Mouse (Mus musculus): ENCODE results near the gene Tubb2a. TPM values are rescaled to one million over a fixed set of nuclear protein-coding genes. Genes with fewer than 3 reads are reported as not detected.

Tubb2a gene
- polyA plus RNA-seq, 1 experiment, result 550 TPM

DNA sequence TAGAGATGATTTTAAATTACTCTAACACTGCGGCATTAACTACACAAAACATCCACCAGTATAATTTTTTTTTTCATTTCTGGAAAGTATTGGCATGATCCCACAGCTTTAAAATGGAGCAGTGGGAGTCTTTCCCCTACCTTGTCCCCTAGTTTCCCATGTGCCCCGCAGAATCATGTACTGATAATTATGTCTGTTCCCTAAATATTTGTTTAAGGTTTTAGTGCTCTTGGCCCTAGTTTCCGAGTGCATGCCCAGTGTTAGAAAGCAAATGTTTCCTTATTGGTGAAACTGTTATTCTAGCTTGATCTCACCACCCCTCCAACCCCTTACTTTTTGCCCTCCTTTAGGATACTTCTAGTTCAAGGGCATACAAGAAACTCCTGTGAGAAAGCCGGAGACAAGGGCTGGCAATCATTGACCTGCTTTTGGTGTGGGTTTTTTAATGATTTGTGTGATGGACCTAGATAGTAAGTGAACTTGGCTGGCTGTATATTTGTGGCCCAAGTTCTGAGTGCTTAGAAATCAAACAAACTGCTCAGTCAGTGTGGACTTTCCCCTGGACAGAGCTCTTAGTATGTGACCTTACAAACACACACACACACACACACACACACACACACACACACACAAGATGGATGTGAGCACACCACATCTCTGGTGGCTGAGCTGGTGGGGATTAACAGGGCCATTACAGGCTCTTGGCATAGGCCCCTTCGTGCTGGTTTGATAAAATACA, 32.1 kb downstream of the Tubb2a start:
- H3K36me3 ChIP-seq (ENCODE audit: control insufficient read depth, insufficient read depth), result no peaks in the 10 kb centered on the region
- no peak overlapping the region for H3K4me2 ChIP-seq (ENCODE audit: low read depth)
- no peak overlapping the region for H3ac ChIP-seq (ENCODE audit: control insufficient read depth, insufficient read length)
- TF ChIP-seq MAX (IDR thresholded peaks at IDR 0.05; ENCODE audit: low read depth), result no peak
- no peaks in the 10 kb centered on the region for H3K79me2 ChIP-seq (ENCODE audit: control insufficient read depth, insufficient read depth)
- no peaks in the 10 kb centered on the region for H3K27me3 ChIP-seq (ENCODE audit: control insufficient read depth, insufficient read depth, insufficient read length)
- H3K4me3 ChIP-seq, result no peak overlapping the region

DNA sequence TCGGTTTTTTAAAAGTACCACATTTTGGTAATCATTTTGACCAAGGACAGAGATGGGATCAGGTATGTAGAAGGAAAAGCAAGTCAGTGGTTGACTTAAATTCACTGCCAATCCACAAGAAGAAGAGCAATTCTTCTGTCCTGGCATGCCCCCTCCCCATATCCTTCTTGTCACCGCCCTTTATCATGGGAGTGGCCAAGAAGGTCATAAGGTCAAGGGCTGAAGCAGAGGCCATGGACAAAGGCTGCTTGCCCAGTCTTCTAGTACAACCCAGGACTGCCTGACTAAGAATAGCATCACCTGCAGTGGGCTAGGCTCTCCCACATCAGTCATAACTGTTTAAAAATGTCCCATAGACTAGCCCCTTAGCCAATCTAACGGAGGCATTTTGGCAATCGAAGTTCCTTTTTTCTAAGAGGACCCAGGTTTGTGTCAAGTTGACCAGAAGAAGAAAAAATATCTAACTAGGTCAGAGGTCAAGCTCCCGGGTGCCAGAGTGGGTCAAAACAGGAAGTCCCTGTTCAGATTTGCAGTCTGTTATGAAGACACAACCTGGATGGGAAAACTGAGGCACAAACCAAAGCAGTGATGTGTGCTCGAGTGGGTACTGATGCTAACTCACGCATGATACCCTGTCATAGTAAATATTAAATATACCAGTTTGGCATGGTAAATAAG, 34.0 kb downstream of the Tubb2a start:
- no peak overlapping the region for H3K4me3 ChIP-seq
- H3ac ChIP-seq (ENCODE audit: control insufficient read depth, insufficient read length), result no peak overlapping the region
- H3K27me3 ChIP-seq (ENCODE audit: control insufficient read depth, insufficient read depth, insufficient read length), result no peaks in the 10 kb centered on the region
- TF ChIP-seq TCF3 (IDR thresholded peaks at IDR 0.05; ENCODE audit: insufficient read length, low read depth) (no peak), MAX (IDR thresholded peaks at IDR 0.05; ENCODE audit: low read depth) (no peak), POLR2AphosphoS2 (IDR thresholded peaks at IDR 0.05; ENCODE audit: insufficient read length, low read depth) (no peak), TCF12 (IDR thresholded peaks at IDR 0.05; ENCODE audit: insufficient read depth, poor library complexity, severe bottlenecking) (no peak), REST (IDR thresholded peaks at IDR 0.05; ENCODE audit: insufficient read depth, insufficient read length) (no peak), E2F4 (IDR thresholded peaks at IDR 0.05; ENCODE audit: insufficient read depth) (no peak), CEBPB (IDR thresholded peaks at IDR 0.05; ENCODE audit: insufficient read depth, poor library complexity, severe bottlenecking) (no peak), USF1 (IDR thresholded peaks at IDR 0.05; ENCODE audit: low read depth) (no peak), SRF (IDR thresholded peaks at IDR 0.05; ENCODE audit: control insufficient read depth, insufficient read length, low read depth) (no peak), MYOD1 (IDR thresholded peaks at IDR 0.05; ENCODE audit: control insufficient read depth in 1 of 3, insufficient read length in 2 of 3, low read depth in 2 of 3) (no peak), MYOG (IDR thresholded peaks at IDR 0.05; ENCODE audit: control insufficient read depth in 1 of 3, insufficient read depth in 1 of 3, insufficient read length in 2 of 3, low read depth in 2 of 3) (no peak), POLR2A (IDR thresholded peaks at IDR 0.05; ENCODE audit: insufficient read length, low read depth) (no peak)
- H3K79me2 ChIP-seq (ENCODE audit: control insufficient read depth, insufficient read depth), result no peaks in the 10 kb centered on the region
- H3K36me3 ChIP-seq (ENCODE audit: control insufficient read depth, insufficient read depth), result no peaks in the 10 kb centered on the region
- no peak overlapping the region for H3K4me2 ChIP-seq (ENCODE audit: low read depth)

DNA sequence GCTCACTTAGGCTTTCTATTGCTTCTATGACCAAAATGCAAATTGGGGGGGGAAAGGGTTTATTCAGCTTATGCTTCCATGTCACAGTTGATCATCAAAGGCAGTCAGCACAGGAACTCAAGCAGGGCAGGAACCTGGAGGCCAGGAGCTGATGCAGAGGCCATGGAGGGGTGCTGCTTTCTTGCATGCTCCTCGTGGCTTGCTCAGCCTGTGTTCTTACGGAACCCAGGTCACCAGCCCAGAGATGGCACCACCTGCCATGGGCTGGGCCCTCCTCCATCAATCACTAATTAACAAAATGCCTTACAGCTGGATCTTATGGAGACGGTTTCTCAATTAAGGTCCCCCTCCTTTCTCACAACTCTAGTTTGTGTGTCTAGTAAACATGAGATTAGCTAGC, 37.7 kb downstream of the Tubb2a start:
- H3ac ChIP-seq (ENCODE audit: control insufficient read depth, insufficient read length), result no peak overlapping the region
- H3K79me2 ChIP-seq (ENCODE audit: control insufficient read depth, insufficient read depth), result peaks cover 6% of the 10 kb centered on the region
- no peak for TF ChIP-seq TCF12 (IDR thresholded peaks at IDR 0.05; ENCODE audit: insufficient read depth, poor library complexity, severe bottlenecking)
- TF ChIP-seq SRF (IDR thresholded peaks at IDR 0.05; ENCODE audit: control insufficient read depth, insufficient read length, low read depth), result no peak
- no peak for TF ChIP-seq USF1 (IDR thresholded peaks at IDR 0.05; ENCODE audit: low read depth)
- no peak for TF ChIP-seq POLR2A (IDR thresholded peaks at IDR 0.05; ENCODE audit: insufficient read length, low read depth)
- TF ChIP-seq REST (IDR thresholded peaks at IDR 0.05; ENCODE audit: insufficient read depth, insufficient read length), result no peak
- TF ChIP-seq MYOD1 (IDR thresholded peaks at IDR 0.05; ENCODE audit: control insufficient read depth in 1 of 3, insufficient read length in 2 of 3, low read depth in 2 of 3), result no peak
- TF ChIP-seq POLR2AphosphoS2 (IDR thresholded peaks at IDR 0.05; ENCODE audit: insufficient read length, low read depth), result no peak
- no peak for TF ChIP-seq MYOG (IDR thresholded peaks at IDR 0.05; ENCODE audit: control insufficient read depth in 1 of 3, insufficient read depth in 1 of 3, insufficient read length in 2 of 3, low read depth in 2 of 3)
- no peaks in the 10 kb centered on the region for H3K27me3 ChIP-seq (ENCODE audit: control insufficient read depth, insufficient read depth, insufficient read length)
- no peaks in the 10 kb centered on the region for H3K36me3 ChIP-seq (ENCODE audit: control insufficient read depth, insufficient read depth)
- H3K4me3 ChIP-seq, result no peak overlapping the region
- H3K4me2 ChIP-seq (ENCODE audit: low read depth), result no peak overlapping the region

DNA sequence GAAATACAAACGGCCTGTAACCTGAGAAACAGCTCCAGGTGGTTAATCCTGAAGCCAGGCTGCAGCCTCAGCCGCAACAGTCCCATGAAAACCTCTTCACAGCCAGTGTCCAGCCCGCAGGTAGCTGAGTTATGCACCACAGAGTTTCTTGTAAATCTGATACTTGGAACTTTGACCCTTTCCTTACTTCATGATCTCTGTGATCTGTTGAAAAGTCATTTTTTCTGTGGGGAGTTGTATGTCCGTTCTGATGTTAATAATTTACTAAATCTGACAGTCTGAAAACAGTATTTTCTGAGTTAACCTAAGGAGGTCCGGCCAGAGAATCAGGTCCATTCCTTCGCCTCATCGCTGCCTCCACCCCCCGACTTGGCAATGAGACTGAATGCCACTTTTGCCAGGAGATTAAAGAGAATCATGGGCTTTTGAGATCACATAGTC, 38.9 kb downstream of the Tubb2a start:
- Histone ChIP-seq H3K79me2 (ENCODE audit: control insufficient read depth, insufficient read depth) (peaks cover 6% of the 10 kb centered on the region), H3K4me2 (ENCODE audit: low read depth) (peak overlapping the region; percentile 94), H3K4me3 (peak overlapping the region; percentile 53), H3K36me3 (ENCODE audit: control insufficient read depth, insufficient read depth) (no peaks in the 10 kb centered on the region), H3K27me3 (ENCODE audit: control insufficient read depth, insufficient read depth, insufficient read length) (no peaks in the 10 kb centered on the region), H3ac (ENCODE audit: control insufficient read depth, insufficient read length) (no peak overlapping the region)
- TF ChIP-seq REST (IDR thresholded peaks at IDR 0.05; ENCODE audit: insufficient read depth, insufficient read length) (no peak), SRF (IDR thresholded peaks at IDR 0.05; ENCODE audit: control insufficient read depth, insufficient read length, low read depth) (no peak), MYOG (IDR thresholded peaks at IDR 0.05; ENCODE audit: control insufficient read depth in 1 of 3, insufficient read depth in 1 of 3, insufficient read length in 2 of 3, low read depth in 2 of 3) (no peak), POLR2A (IDR thresholded peaks at IDR 0.05; ENCODE audit: insufficient read length, low read depth) (no peak), MYOD1 (IDR thresholded peaks at IDR 0.05; ENCODE audit: control insufficient read depth in 1 of 3, insufficient read length in 2 of 3, low read depth in 2 of 3) (no peak), TCF12 (IDR thresholded peaks at IDR 0.05; ENCODE audit: insufficient read depth, poor library complexity, severe bottlenecking) (no peak)

DNA sequence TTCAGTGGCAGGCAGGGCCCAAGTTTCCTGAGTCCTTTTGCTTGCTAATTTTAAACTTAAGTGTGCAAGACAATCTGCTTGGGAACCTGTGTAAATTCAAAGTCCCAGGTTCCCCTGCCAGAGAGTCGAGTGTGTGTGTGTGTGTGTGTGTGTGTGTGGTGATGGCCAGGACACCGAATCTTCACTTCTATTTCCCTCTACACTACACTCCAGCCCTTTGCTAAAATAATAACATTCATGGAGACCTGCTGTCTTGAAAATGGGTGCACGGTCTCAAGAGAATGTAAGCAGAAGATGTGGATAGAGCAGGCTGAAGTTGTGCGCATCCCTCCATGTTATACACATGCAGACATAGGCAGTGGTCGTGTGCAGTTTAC, 39.8 kb downstream of the Tubb2a start:
- no peak for TF ChIP-seq REST (IDR thresholded peaks at IDR 0.05; ENCODE audit: insufficient read depth, insufficient read length)
- TF ChIP-seq MAX (IDR thresholded peaks at IDR 0.05; ENCODE audit: low read depth), result no peak
- no peak for TF ChIP-seq E2F4 (IDR thresholded peaks at IDR 0.05; ENCODE audit: insufficient read depth)
- TF ChIP-seq MYOG (IDR thresholded peaks at IDR 0.05; ENCODE audit: control insufficient read depth in 1 of 3, insufficient read depth in 1 of 3, insufficient read length in 2 of 3, low read depth in 2 of 3), result no peak
- no peak for TF ChIP-seq SRF (IDR thresholded peaks at IDR 0.05; ENCODE audit: control insufficient read depth, insufficient read length, low read depth)
- TF ChIP-seq USF1 (IDR thresholded peaks at IDR 0.05; ENCODE audit: low read depth), result no peak
- TF ChIP-seq CEBPB (IDR thresholded peaks at IDR 0.05; ENCODE audit: insufficient read depth, poor library complexity, severe bottlenecking), result no peak
- no peak for TF ChIP-seq TCF12 (IDR thresholded peaks at IDR 0.05; ENCODE audit: insufficient read depth, poor library complexity, severe bottlenecking)
- no peak for TF ChIP-seq MYOD1 (IDR thresholded peaks at IDR 0.05; ENCODE audit: control insufficient read depth in 1 of 3, insufficient read length in 2 of 3, low read depth in 2 of 3)
- TF ChIP-seq POLR2A (IDR thresholded peaks at IDR 0.05; ENCODE audit: insufficient read length, low read depth), result no peak
- TF ChIP-seq TCF3 (IDR thresholded peaks at IDR 0.05; ENCODE audit: insufficient read length, low read depth), result no peak
- no peak for TF ChIP-seq POLR2AphosphoS2 (IDR thresholded peaks at IDR 0.05; ENCODE audit: insufficient read length, low read depth)
- Histone ChIP-seq H3ac (ENCODE audit: control insufficient read depth, insufficient read length) (peak overlapping the region; percentile 28), H3K4me3 (peak overlapping the region; percentile 53), H3K4me2 (ENCODE audit: low read depth) (peak overlapping the region; percentile 94), H3K36me3 (ENCODE audit: control insufficient read depth, insufficient read depth) (no peaks in the 10 kb centered on the region), H3K79me2 (ENCODE audit: control insufficient read depth, insufficient read depth) (peaks cover 6% of the 10 kb centered on the region), H3K27me3 (ENCODE audit: control insufficient read depth, insufficient read depth, insufficient read length) (no peaks in the 10 kb centered on the region)
